Mouse (Mus musculus) testis, adult 2 months (tissue): ENCODE results near the gene Gm12216. TPM values are rescaled to one million over a fixed set of nuclear protein-coding genes. Genes with fewer than 3 reads are reported as not detected.
"Not testable (repeated sequence)": the region's sequence is repeated elsewhere in the genome, so short reads cannot be mapped to it uniquely, and the experiment has no call there.

Experiments used
- H3K27ac ChIP-seq: fragments of 200-500 bp; 2 replicates; pipeline ENCODE4 v1.5.1; 2012; ENCODE audit warnings: low read depth, low read length; ENCODE audit not compliant: control insufficient read depth, insufficient read depth
- H3K27me3 ChIP-seq: fragments of 200-500 bp; 2 replicates; pipeline ENCODE4 v1.6.1; 2012; ENCODE audit warnings: mild to moderate bottlenecking, low read length, moderate library complexity; ENCODE audit not compliant: control insufficient read depth, insufficient read depth
- H3K36me3 ChIP-seq: fragments of 200-500 bp; 2 replicates; pipeline ENCODE4 v1.6.1; 2012; ENCODE audit warnings: mild to moderate bottlenecking, low read length; ENCODE audit not compliant: control insufficient read depth, insufficient read depth
- H3K4me1 ChIP-seq: fragments of 200-500 bp; 2 replicates; pipeline ENCODE4 v1.6.1; 2012; ENCODE audit warnings: low read length; ENCODE audit not compliant: control insufficient read depth, insufficient read depth
- H3K4me3 ChIP-seq: fragments of 200-500 bp; 2 replicates; pipeline ENCODE4 v1.5.1; 2012; ENCODE audit warnings: low read depth, mild to moderate bottlenecking, low read length, moderate library complexity, mixed read lengths; ENCODE audit not compliant: control insufficient read depth
- CTCF ChIP-seq: fragments of 200-500 bp; IDR thresholded peaks from 2 replicates; pipeline ENCODE4 v1.5.1; 2012; ENCODE audit warnings: low read depth, mild to moderate bottlenecking, inconsistent platforms, low read length, moderate library complexity; ENCODE audit not compliant: control insufficient read depth, insufficient read depth, insufficient replicate concordance
- POLR2A ChIP-seq: fragments of 200-500 bp; IDR thresholded peaks from 2 replicates; pipeline ENCODE4 v1.6.1; 2012; ENCODE audit warnings: low read depth, mild to moderate bottlenecking, inconsistent platforms, low read length, moderate library complexity; ENCODE audit not compliant: control insufficient read depth
- polyA plus RNA-seq: library from polyadenylated mRNA; depleted of rRNA; stranded (reverse); fragments of >200 nt; gene quantifications from 2 replicates; pipeline ENCODE4 v1.2.3, GENCODE M21; 2012; rRNA removed

The Gm12216 gene
- polyA plus RNA-seq: 0.91 and 0.93 TPM in 2 replicates

DNA sequence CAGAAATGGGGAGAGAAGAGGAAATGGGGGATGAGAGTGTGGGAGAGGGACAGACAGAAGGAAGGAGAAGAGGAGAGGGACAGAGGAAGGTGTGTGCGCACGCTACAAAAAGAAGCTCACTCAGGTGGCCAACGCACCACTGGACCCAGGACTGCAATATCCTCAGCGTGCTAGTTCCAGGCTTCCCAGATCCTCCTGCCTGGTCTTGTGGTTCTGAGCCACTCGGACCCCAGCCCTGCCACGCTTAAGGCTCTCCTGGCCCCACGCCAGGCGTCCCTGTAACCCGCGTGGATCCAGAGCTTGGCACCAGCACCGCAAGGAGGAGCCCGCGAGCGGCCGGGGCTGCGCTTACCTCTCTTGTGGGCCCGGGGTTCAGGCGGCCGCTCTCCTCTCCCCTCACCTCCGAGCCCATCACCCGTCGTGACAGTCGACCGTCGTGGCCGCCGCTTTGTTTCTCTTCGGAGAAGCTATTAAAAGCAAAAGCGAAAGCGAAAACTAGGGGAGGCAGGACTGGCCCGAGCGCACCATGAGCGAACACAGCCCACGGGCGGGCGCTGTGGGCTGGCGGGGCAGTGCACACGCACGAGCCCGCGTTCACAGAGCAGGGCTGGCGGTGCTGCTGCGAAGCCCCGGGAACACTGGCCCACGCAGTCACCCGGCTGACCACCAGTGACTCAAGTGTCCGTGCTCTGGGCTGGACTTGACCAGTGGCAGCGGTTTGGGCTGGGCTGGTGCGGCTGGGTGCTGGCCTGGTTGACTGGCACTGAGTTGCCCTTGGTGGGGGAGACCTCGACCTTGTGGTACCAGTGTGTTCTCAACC lies at the start of gene Gm12216:
Gene Gm12216 (minus strand): TSS at position 496 of the 820 bp plus-strand sequence.
- H3K4me3 ChIP-seq: peak within 1 kb of the TSS; percentile 71
- H3K36me3 ChIP-seq, H3K27me3 ChIP-seq, H3K27ac ChIP-seq, H3K4me1 ChIP-seq: not testable (repeated sequence)

DNA sequence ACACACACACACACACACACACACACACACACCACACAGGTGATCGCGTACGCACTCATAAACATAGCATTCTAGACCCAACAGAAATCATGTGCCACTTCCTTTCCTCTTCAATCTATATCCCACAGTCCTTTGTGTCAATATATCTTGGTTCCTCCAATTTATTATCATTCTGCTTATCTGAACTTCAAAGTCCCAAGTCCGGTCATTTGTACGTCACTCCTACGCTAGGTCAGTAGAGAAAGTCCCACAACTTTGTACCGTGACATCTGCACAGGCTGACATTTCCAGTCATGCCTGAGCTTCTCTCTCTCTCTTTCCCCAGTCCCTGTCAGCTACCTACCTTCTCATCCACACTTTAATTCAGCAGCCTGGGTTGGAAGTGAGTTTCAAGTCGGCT lies 49.6 kb upstream of the Gm12216 start:
- Histone ChIP-seq H3K27me3 (no peaks in the 10 kb centered on the region), H3K4me3 (no peak overlapping the region), H3K4me1 (peaks cover 3% of the 10 kb centered on the region; the same call in 1 of the 2 replicates), H3K27ac (no peak overlapping the region), H3K36me3 (no peaks in the 10 kb centered on the region)
- TF ChIP-seq POLR2A (no peak), CTCF (no peak)

DNA sequence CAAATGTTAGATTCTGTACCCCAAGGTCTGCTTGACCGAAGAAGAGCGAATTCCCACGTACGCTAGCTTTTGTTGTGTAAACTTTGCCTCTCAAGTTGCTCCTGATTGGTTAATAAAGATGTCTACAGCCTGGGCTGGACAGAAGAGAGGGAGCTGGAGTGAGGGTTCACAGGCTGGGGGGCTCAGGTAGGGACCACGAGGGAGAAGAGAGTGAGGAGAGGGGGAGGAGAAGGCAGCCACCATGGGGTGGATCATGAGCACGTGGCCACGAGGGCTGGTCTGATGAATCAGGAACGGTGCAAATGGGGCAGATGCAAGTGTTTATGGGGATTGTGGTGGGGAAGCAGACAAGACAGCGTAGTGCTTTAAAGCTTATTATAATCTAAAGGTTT lies 45.5 kb upstream of the Gm12216 start:
- peaks cover 11% of the 10 kb centered on the region for H3K4me1 ChIP-seq
- TF ChIP-seq POLR2A: no peak
- no peaks in the 10 kb centered on the region for H3K36me3 ChIP-seq
- peak overlapping the region; percentile 72 for H3K27ac ChIP-seq
- H3K4me3 ChIP-seq: no peak overlapping the region
- H3K27me3 ChIP-seq: no peaks in the 10 kb centered on the region

DNA sequence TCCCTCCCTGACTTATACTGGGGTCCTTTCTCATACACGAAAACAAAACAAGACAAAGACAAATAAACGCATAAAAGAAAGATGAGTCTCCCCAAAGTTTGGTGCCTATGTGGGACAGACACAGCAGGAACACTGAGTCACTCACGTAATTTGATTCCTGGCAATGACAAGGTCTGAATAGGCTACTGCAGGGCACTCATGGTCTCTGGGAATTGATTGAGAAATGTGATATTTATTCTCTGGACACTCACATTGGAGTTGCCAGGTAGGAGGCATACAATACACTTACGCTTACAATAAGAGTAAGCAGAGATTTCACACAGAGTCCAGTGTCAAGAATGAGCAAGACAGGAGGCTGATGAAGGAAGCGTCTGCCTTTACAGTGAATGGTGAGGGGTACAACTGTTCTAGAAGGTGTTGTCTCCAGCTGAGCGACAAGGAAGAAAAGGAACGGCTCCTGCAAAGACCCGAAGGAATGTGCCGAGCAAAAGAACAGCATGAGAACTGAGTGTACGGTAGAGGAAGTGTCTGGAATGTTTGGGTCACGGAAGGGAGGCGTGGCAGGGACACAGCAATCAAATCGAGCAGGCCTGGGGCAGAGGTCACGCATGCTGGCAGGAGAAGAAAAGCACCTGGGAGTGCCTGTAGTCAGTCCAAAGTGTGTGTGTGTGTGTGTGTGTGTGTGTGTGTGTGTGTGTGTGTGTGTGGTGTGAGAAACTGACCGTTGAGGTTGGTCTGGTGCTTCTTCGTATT lies 44.9 kb upstream of the Gm12216 start:
- H3K36me3 ChIP-seq: no peaks in the 10 kb centered on the region
- no peak for TF ChIP-seq CTCF
- TF ChIP-seq POLR2A: no peak
- peak overlapping the region; percentile 72 for H3K27ac ChIP-seq
- H3K4me3 ChIP-seq: no peak overlapping the region
- H3K27me3 ChIP-seq: no peaks in the 10 kb centered on the region
- H3K4me1 ChIP-seq: peaks cover 11% of the 10 kb centered on the region

- Histone ChIP-seq H3K4me3 (no peak overlapping the region; the same call in 1 of the 2 replicates), H3K4me1 (peaks cover 11% of the 10 kb centered on the region), H3K36me3 (no peaks in the 10 kb centered on the region), H3K27ac (peak overlapping the region; percentile 7), H3K27me3 (no peaks in the 10 kb centered on the region)
- TF ChIP-seq CTCF: no peak
- no peak for TF ChIP-seq POLR2A
Observed at GRCm38 (mm10) chr11:53902741-53903140, 43.7 kb upstream of the Gm12216 start.

DNA sequence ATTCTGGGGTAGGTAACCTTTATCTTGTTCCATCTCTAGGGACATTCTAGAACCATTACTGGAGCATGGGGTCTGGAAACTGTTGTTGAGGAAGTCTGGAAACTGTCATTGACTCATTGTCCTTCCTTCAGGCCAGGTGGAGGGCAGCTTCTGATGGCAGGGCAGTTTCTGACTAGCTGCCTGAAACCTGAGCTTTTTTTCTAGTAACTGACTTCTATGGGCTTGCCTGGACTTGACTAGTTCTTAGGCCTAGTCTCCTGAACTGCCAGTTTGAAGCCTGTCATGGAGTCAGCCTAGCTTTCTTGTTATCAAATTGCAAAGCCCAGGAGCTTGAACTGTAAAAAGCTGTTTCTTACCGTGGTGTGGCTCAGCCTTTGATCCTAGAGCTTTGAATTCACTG lies 41.9 kb upstream of the Gm12216 start:
- Histone ChIP-seq H3K36me3 (no peaks in the 10 kb centered on the region), H3K27me3 (no peaks in the 10 kb centered on the region), H3K4me3 (no peak overlapping the region), H3K4me1 (peaks cover 11% of the 10 kb centered on the region), H3K27ac (no peak overlapping the region)
- TF ChIP-seq POLR2A: no peak
- TF ChIP-seq CTCF: no peak

GRCm38 (mm10) chr11:53899981-53900380 lies 40.9 kb upstream of the Gm12216 start:
- H3K4me3 ChIP-seq: no peak overlapping the region
- no peaks in the 10 kb centered on the region for H3K27me3 ChIP-seq
- H3K27ac ChIP-seq: no peak overlapping the region
- no peak for TF ChIP-seq CTCF
- no peak for TF ChIP-seq POLR2A
- H3K36me3 ChIP-seq: no peaks in the 10 kb centered on the region
- peaks cover 11% of the 10 kb centered on the region for H3K4me1 ChIP-seq
